Mouse (Mus musculus) MEL (cell line): ENCODE data around the gene Olfr1441.

Experiments used
- CTCF ChIP-seq, 3 experiments: IDR thresholded peaks in 2 of 3; conservative IDR thresholded peaks in 1 of 3; 2 replicates each; pipeline ENCODE4 v1.5.1; 2011 to 2012; ENCODE audit warnings: low read length in 3 of 3, low read depth in 2 of 3, mild to moderate bottlenecking in 2 of 3, improper control_type of control experiment in 1 of 3, inconsistent platforms in 1 of 3, mixed read lengths in 1 of 3, moderate library complexity in 1 of 3; ENCODE audit not compliant: control insufficient read depth in 1 of 3, insufficient read depth in 1 of 3, poor library complexity in 1 of 3, severe bottlenecking in 1 of 3
- MAZ ChIP-seq: IDR thresholded peaks from 2 replicates; pipeline ENCODE4 v1.6.1; 2012; ENCODE audit warnings: low read depth, mild to moderate bottlenecking, inconsistent platforms, low read length, improper control_type of control experiment
- POLR2A ChIP-seq, 2 experiments: IDR thresholded peaks; 2 replicates each; pipeline ENCODE4 v1.6.1; 2011 to 2012; ENCODE audit warnings: low read length in 2 of 2, mild to moderate bottlenecking in 2 of 2, control low read depth in 1 of 2, improper control_type of control experiment in 1 of 2, low read depth in 1 of 2, moderate library complexity in 1 of 2; ENCODE audit not compliant: control insufficient read depth in 1 of 2, insufficient read depth in 1 of 2, poor library complexity in 1 of 2
- ZC3H11A ChIP-seq: IDR thresholded peaks from 2 replicates; pipeline ENCODE4 v1.6.1; 2012; ENCODE audit warnings: low read depth, mild to moderate bottlenecking, inconsistent platforms, low read length, improper control_type of control experiment

GRCm38 (mm10) chr19:12427605-12428004, 10.4 kb downstream of the Olfr1441 start, which contains the start of gene Pfpl:
- no peak for TF ChIP-seq CTCF (IDR thresholded peaks at IDR 0.05 in 2 of 3, conservative IDR thresholded peaks at IDR 0.05 in 1 of 3; ENCODE audit: control insufficient read depth in 1 of 3, insufficient read depth in 1 of 3, low read depth in 2 of 3, low read length in 3 of 3, poor library complexity in 1 of 3, severe bottlenecking in 1 of 3)
- no peak for TF ChIP-seq MAZ
- TF ChIP-seq ZC3H11A = no peak
- no peak for TF ChIP-seq POLR2A (IDR thresholded peaks at IDR 0.05; ENCODE audit: control insufficient read depth in 1 of 2, insufficient read depth in 1 of 2, low read depth in 1 of 2, low read length in 2 of 2, poor library complexity in 1 of 2)
